Mouse (Mus musculus) stomach, embryonic 15.5 days (tissue): ENCODE data around the gene Relt. TPM values are rescaled to one million over a fixed set of nuclear protein-coding genes. Genes with fewer than 3 reads are reported as not detected.

Experiments used
- ATAC-seq: fragments of 200-750 bp; cut with Nextera tagmentation; 2 replicates; pipeline ENCODE4 v1.8.0; 2017; ENCODE audit warnings: low read depth, moderate number of reproducible peaks, moderate TSS enrichment; ENCODE audit not compliant: insufficient read depth, low FRiP score
- H3K27ac ChIP-seq: fragments of 300-500 bp; sonication (generic); 2 replicates; pipeline ENCODE4 v1.5.1; 2015; ENCODE audit warnings: mild to moderate bottlenecking, inconsistent platforms
- H3K27me3 ChIP-seq: fragments of 300-500 bp; sonication (generic); replicated peaks from 2 replicates; pipeline ENCODE4 v1.6.1; 2015; ENCODE audit warnings: inconsistent platforms
- H3K36me3 ChIP-seq: fragments of 300-500 bp; sonication (generic); 2 replicates; pipeline ENCODE4 v1.6.1; 2015; ENCODE audit warnings: inconsistent platforms
- H3K4me1 ChIP-seq: fragments of 300-500 bp; sonication (generic); 2 replicates; pipeline ENCODE4 v1.6.1; 2015; ENCODE audit warnings: inconsistent platforms
- H3K4me2 ChIP-seq: fragments of 300-500 bp; sonication (generic); 2 replicates; pipeline ENCODE4 v1.6.1; 2015; ENCODE audit warnings: mild to moderate bottlenecking, inconsistent platforms
- H3K4me3 ChIP-seq: fragments of 300-500 bp; sonication (generic); replicated peaks from 2 replicates; pipeline ENCODE4 v1.5.1; 2015; ENCODE audit warnings: inconsistent platforms
- H3K9ac ChIP-seq: fragments of 300-500 bp; sonication (generic); 2 replicates; pipeline ENCODE4 v1.6.1; 2015; ENCODE audit warnings: inconsistent platforms
- H3K9me3 ChIP-seq: fragments of 300-500 bp; sonication (generic); 2 replicates; pipeline ENCODE4 v1.6.1; 2016; ENCODE audit warnings: inconsistent platforms
- WGBS: fragments of 180-500 bp; shearing (Covaris S2); methylation state at CpG from one replicate; pipeline ENCODE4 v1.1.7; 2015; 5-methylcytosine and 5-hydroxymethylcytosine counted together
- polyA plus RNA-seq: library from polyadenylated mRNA; unstranded; fragments of >200 nt; fragmentation: Nextera tagmentation; extraction: Ambion mirVana; gene quantifications from 2 replicates; pipeline ENCODE4 v1.2.1, GENCODE M21; 2015

The Relt gene
- polyA plus RNA-seq, 1 experiment from 2014 or later = 4.1 TPM

DNA sequence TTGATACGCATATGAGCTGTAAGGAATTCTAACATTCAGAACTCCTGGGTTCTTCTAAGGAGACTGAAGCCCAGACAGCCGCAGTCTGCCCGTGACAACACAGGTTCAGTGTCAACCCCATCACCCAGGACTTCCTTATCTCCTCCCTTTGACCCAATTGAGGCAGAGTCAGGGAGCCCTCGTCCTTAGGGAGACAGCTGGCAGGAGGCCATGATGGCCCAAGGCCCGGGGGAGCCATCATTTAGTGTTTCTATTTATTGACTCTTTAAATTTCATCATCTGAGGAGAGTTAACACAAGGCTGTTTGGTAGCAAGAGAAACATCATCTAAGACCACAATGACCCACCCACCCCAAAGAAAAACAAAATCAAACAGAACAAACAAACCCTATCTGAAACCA lies 8.6 kb upstream of the Relt start:
- H3K4me2 ChIP-seq = no peak overlapping the region
- H3K9ac ChIP-seq = no peak overlapping the region
- H3K27ac ChIP-seq = no peak overlapping the region
- no peaks in the 10 kb centered on the region for H3K4me1 ChIP-seq
- 74% methylated on average over 5 of the region's 5 CpGs for WGBS
- no peak overlapping the region for H3K4me3 ChIP-seq
- no peaks in the 10 kb centered on the region for H3K27me3 ChIP-seq
- no peak for ATAC-seq
- H3K36me3 ChIP-seq = peaks cover 35% of the 10 kb centered on the region
- no peaks in the 10 kb centered on the region for H3K9me3 ChIP-seq

- Histone ChIP-seq H3K9ac (no peak overlapping the region), H3K27me3 (no peaks in the 10 kb centered on the region), H3K27ac (no peak overlapping the region), H3K9me3 (no peaks in the 10 kb centered on the region), H3K4me3 (no peak overlapping the region), H3K4me2 (no peak overlapping the region), H3K36me3 (peaks cover 31% of the 10 kb centered on the region), H3K4me1 (no peaks in the 10 kb centered on the region)
- 84% methylated on average over 4 of the region's 4 CpGs for WGBS
- ATAC-seq = no peak
Measured at GRCm38 (mm10) chr7:100871355-100871754, 8.1 kb upstream of the Relt start.

- WGBS = 77% methylated on average over 8 of the region's 8 CpGs
- no peak overlapping the region for H3K4me2 ChIP-seq
- no peaks in the 10 kb centered on the region for H3K27me3 ChIP-seq
Measured at GRCm38 (mm10) chr7:100869877-100870629, 6.8 kb upstream of the Relt start.

DNA sequence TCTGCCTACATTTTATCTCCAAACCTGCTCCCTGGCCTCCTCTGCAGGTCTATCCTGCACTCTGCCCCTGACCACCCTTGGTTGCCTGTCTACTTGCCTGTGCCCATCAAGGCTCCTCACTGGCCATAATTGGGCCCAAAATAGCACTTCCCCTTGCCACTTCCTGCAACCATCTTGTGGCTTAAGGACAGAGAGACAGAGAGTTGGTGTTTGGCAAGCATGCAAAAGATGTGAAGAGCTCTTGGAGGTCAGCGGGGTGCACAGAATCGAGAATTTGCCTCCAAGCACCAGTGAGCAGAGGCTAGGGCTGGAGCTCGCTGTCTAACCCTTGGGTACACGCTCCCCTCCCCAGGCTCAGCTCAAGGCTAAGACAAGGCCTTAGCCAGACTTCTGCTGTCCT lies 5.3 kb upstream of the Relt start:
- Histone ChIP-seq H3K27ac (no peak overlapping the region), H3K36me3 (peaks cover 19% of the 10 kb centered on the region), H3K4me3 (no peak overlapping the region), H3K27me3 (no peaks in the 10 kb centered on the region), H3K9me3 (no peaks in the 10 kb centered on the region), H3K4me1 (no peaks in the 10 kb centered on the region), H3K4me2 (no peak overlapping the region), H3K9ac (no peak overlapping the region)
- ATAC-seq = no peak
- WGBS = 65% methylated on average over 4 of the region's 4 CpGs

More at GRCm38 (mm10) chr7:100869877-100870629, 6.8 kb upstream of the Relt start:
- Histone ChIP-seq H3K9me3 (no peaks in the 10 kb centered on the region), H3K4me1 (no peaks in the 10 kb centered on the region), H3K36me3 (peaks cover 26% of the 10 kb centered on the region), H3K27ac (no peak overlapping the region), H3K9ac (no peak overlapping the region), H3K4me3 (no peak overlapping the region)
- ATAC-seq = no peak

- H3K9ac ChIP-seq = no peak overlapping the region
- H3K27me3 ChIP-seq = no peaks in the 10 kb centered on the region
- no peak overlapping the region for H3K4me2 ChIP-seq
- peaks cover 10% of the 10 kb centered on the region for H3K36me3 ChIP-seq
- H3K9me3 ChIP-seq = no peaks in the 10 kb centered on the region
- no peak overlapping the region for H3K27ac ChIP-seq
- no peak overlapping the region for H3K4me3 ChIP-seq
- H3K4me1 ChIP-seq = no peaks in the 10 kb centered on the region
- no peak for ATAC-seq
- WGBS = 34% methylated on average over 2 of the region's 2 CpGs
Measured at GRCm38 (mm10) chr7:100867561-100867960, 4.3 kb upstream of the Relt start.

DNA sequence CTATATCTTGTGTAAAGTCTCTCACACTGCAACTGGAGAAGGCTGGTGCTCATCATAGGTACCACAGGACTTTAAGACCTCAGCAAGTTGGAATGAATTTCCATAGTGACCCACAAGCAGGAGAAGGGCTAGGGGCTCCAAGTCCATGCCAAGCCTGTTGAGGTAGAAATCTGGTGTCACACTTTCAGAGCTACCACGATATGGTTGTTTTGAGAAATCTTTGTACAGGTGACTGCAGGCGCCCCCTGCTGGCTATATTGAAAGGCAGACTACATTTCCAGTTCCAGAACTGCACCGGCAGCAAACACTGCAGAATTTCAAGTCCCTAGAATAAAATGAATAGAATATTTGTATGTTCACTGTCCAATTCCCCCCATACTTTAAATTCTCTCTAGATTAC lies 3.4 kb upstream of the Relt start:
- Histone ChIP-seq H3K36me3 (peaks cover 2% of the 10 kb centered on the region; the same call in 1 of the 2 replicates), H3K4me1 (no peaks in the 10 kb centered on the region), H3K27me3 (no peaks in the 10 kb centered on the region), H3K27ac (no peak overlapping the region), H3K9ac (no peak overlapping the region), H3K9me3 (no peaks in the 10 kb centered on the region), H3K4me2 (no peak overlapping the region), H3K4me3 (no peak overlapping the region)
- 9% methylated on average over 3 of the region's 3 CpGs for WGBS
- no peak for ATAC-seq

- WGBS = 9% methylated on average over 4 of the region's 4 CpGs
- Histone ChIP-seq H3K4me2 (peak overlapping the region; percentile 99), H3K27me3 (no peaks in the 10 kb centered on the region), H3K36me3 (no peaks in the 10 kb centered on the region), H3K9ac (0 out of 2 replicates have a peak overlapping the region, but pooled peaks have one; percentile 74), H3K4me1 (0 out of 2 replicates have a peak, but pooled peaks cover 6% of the 10 kb centered on the region), H3K27ac (peak overlapping the region; percentile 77; the same call in 1 of the 2 replicates), H3K4me3 (peak overlapping the region; percentile 77), H3K9me3 (no peaks in the 10 kb centered on the region)
- ATAC-seq = no peak
Measured at GRCm38 (mm10) chr7:100862353-100862752, 893 bp downstream of the Relt start.

DNA sequence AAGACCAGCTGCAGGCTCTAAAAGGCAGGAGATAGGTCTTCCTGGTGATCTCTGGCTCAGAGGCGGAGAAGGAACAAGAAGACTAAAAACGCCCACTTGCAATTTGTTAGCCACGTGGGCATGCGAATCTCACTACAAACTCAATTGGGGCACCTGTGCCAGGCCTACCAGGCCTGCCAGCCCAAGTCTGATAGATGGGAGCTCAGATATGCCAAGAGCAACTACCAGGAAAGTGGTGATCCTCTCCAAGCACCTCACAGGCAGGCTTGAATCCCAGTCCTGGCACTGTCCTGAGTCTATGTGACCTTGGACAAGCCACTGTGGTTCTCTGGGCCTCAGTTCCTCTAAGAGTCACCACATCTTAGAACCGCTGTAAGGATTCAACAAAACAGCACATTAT lies 2.0 kb downstream of the Relt start:
- ATAC-seq = no peak
- Histone ChIP-seq H3K4me2 (no peak overlapping the region), H3K9me3 (no peaks in the 10 kb centered on the region), H3K27ac (no peak overlapping the region), H3K27me3 (no peaks in the 10 kb centered on the region), H3K36me3 (no peaks in the 10 kb centered on the region), H3K4me3 (no peak overlapping the region), H3K9ac (no peak overlapping the region), H3K4me1 (0 out of 2 replicates have a peak, but pooled peaks cover 6% of the 10 kb centered on the region)
- WGBS = 82% methylated on average over 5 of the region's 5 CpGs

- 78% methylated on average over 3 of the region's 3 CpGs for WGBS
- H3K4me2 ChIP-seq = no peak overlapping the region
- no peak for ATAC-seq
- peaks cover 13% of the 10 kb centered on the region; the same call in 1 of the 2 replicates for H3K4me1 ChIP-seq
- H3K27ac ChIP-seq = no peak overlapping the region
- H3K27me3 ChIP-seq = no peaks in the 10 kb centered on the region
- no peak overlapping the region for H3K4me3 ChIP-seq
- H3K36me3 ChIP-seq = no peaks in the 10 kb centered on the region
- H3K9me3 ChIP-seq = no peaks in the 10 kb centered on the region
- no peak overlapping the region for H3K9ac ChIP-seq
Measured at GRCm38 (mm10) chr7:100860450-100860849, 2.8 kb downstream of the Relt start.

- Histone ChIP-seq H3K4me3 (no peak overlapping the region), H3K36me3 (no peaks in the 10 kb centered on the region), H3K9ac (no peak overlapping the region), H3K27me3 (no peaks in the 10 kb centered on the region), H3K4me2 (no peak overlapping the region; the same call in 1 of the 2 replicates), H3K27ac (peak overlapping the region; percentile 49), H3K9me3 (no peaks in the 10 kb centered on the region), H3K4me1 (peaks cover 25% of the 10 kb centered on the region; the same call in 1 of the 2 replicates)
- 50% methylated on average over 5 of the region's 5 CpGs for WGBS
- no peak for ATAC-seq
Measured at GRCm38 (mm10) chr7:100855795-100856573, 7.3 kb downstream of the Relt start.

DNA sequence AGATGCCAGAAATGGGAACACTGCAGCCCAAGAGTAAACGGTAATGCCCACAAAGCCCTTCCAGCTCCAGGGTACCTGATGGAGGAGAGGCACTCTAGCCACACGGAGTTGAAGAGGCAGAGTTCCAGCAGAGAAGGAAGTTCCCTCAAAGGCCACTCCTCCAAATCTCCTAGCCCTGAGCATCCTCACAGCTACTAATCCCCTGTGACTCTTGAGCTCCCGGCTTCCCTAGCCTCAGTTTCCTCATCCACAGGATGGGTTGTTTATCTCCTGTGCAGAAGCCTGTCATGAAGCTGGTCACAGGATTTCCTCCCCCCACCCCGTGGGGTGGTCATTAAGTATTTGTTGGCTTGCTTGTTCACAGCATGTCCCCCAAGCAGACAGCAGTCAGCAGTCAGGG lies 7.9 kb downstream of the Relt start:
- H3K9ac ChIP-seq = no peak overlapping the region
- H3K4me1 ChIP-seq = peaks cover 22% of the 10 kb centered on the region; the same call in 1 of the 2 replicates
- H3K36me3 ChIP-seq = no peaks in the 10 kb centered on the region
- 50% methylated on average over 4 of the region's 4 CpGs for WGBS
- no peak overlapping the region for H3K4me3 ChIP-seq
- peak overlapping the region; percentile 49 for H3K27ac ChIP-seq
- H3K4me2 ChIP-seq = no peak overlapping the region; the same call in 1 of the 2 replicates
- no peaks in the 10 kb centered on the region for H3K27me3 ChIP-seq
- ATAC-seq = no peak
- H3K9me3 ChIP-seq = no peaks in the 10 kb centered on the region

GRCm38 (mm10) chr7:100854861-100855260 lies 8.4 kb downstream of the Relt start:
- 83% methylated on average over 5 of the region's 5 CpGs for WGBS
- Histone ChIP-seq H3K4me3 (no peak overlapping the region), H3K27ac (no peak overlapping the region), H3K36me3 (no peaks in the 10 kb centered on the region), H3K4me2 (no peak overlapping the region), H3K9me3 (no peaks in the 10 kb centered on the region), H3K27me3 (no peaks in the 10 kb centered on the region), H3K9ac (no peak overlapping the region), H3K4me1 (peaks cover 21% of the 10 kb centered on the region; the same call in 1 of the 2 replicates)
- no peak for ATAC-seq
